Mouse (Mus musculus) forebrain, embryonic 10.5 days (tissue): ENCODE results near the gene 1700025G04Rik. TPM values are rescaled to one million over a fixed set of nuclear protein-coding genes. Genes with fewer than 3 reads are reported as not detected.

ENCODE experiments used
- DNase-seq: peaks from one replicate; pipeline ENCODE4 v3.0.0-alpha.2; 2017; ENCODE audit warnings: low spot score; ENCODE audit errors: extremely low spot score
- H3K27ac ChIP-seq: fragments of 300-500 bp; sonication (generic); 2 replicates; pipeline ENCODE4 v1.5.1; 2016; ENCODE audit warnings: mild to moderate bottlenecking
- H3K27me3 ChIP-seq: fragments of 300-500 bp; sonication (generic); 2 replicates; pipeline ENCODE4 v1.6.1; 2016; ENCODE audit warnings: mild to moderate bottlenecking; ENCODE audit not compliant: poor library complexity, severe bottlenecking
- H3K36me3 ChIP-seq: fragments of 300-500 bp; sonication (generic); replicated peaks from 2 replicates; pipeline ENCODE4 v1.6.1; 2016; ENCODE audit warnings: mild to moderate bottlenecking, moderate library complexity
- H3K4me1 ChIP-seq: fragments of 300-500 bp; sonication (generic); 2 replicates; pipeline ENCODE4 v1.6.1; 2016
- H3K4me3 ChIP-seq: fragments of 300-500 bp; sonication (generic); 2 replicates; pipeline ENCODE4 v1.5.1; 2016; ENCODE audit warnings: mild to moderate bottlenecking, moderate library complexity
- H3K9me3 ChIP-seq: fragments of 300-500 bp; sonication (generic); 2 replicates; pipeline ENCODE4 v1.6.1; 2016; ENCODE audit warnings: mild to moderate bottlenecking, moderate library complexity
- WGBS: fragments of 180-500 bp; shearing (Covaris S2); methylation state at CpG from one replicate; pipeline ENCODE4 v1.1.7; 2016; 5-methylcytosine and 5-hydroxymethylcytosine counted together
- polyA plus RNA-seq: library from polyadenylated mRNA; unstranded; fragments of >200 nt; fragmentation: Nextera tagmentation; extraction: Ambion mirVana; gene quantifications from 2 replicates; pipeline ENCODE4 v1.2.1, GENCODE M21; 2016

1700025G04Rik gene
- polyA plus RNA-seq, 1 experiment from 2014 or later, result 15.4 TPM

- Histone ChIP-seq H3K4me3 (peak overlapping the region; percentile 85; the same call in 1 of the 2 replicates), H3K27ac (no peak overlapping the region), H3K36me3 (no peaks in the 10 kb centered on the region), H3K27me3 (no peaks in the 10 kb centered on the region), H3K9me3 (no peaks in the 10 kb centered on the region), H3K4me1 (peaks cover 73% of the 10 kb centered on the region)
- DNase-seq, result no peak
- 57% methylated on average over 5 of the region's 5 CpGs for WGBS
Measured at GRCm38 (mm10) chr1:152088030-152088429, 1.9 kb downstream of the 1700025G04Rik start.

GRCm38 (mm10) chr1:152086951-152087350 is 3.0 kb downstream of the 1700025G04Rik start:
- Histone ChIP-seq H3K27ac (no peak overlapping the region), H3K9me3 (no peaks in the 10 kb centered on the region), H3K4me1 (peaks cover 84% of the 10 kb centered on the region), H3K4me3 (peak overlapping the region; percentile 11; the same call in 1 of the 2 replicates), H3K27me3 (no peaks in the 10 kb centered on the region), H3K36me3 (no peaks in the 10 kb centered on the region)
- WGBS, result 33% methylated on average over 3 of the region's 3 CpGs
- DNase-seq, result no peak

GRCm38 (mm10) chr1:152085561-152085960 is 4.4 kb downstream of the 1700025G04Rik start:
- Histone ChIP-seq H3K27ac (no peak overlapping the region), H3K4me1 (peaks cover 75% of the 10 kb centered on the region), H3K36me3 (no peaks in the 10 kb centered on the region), H3K27me3 (no peaks in the 10 kb centered on the region), H3K9me3 (no peaks in the 10 kb centered on the region), H3K4me3 (no peak overlapping the region)
- DNase-seq, result no peak
- 87% methylated on average over 5 of the region's 5 CpGs for WGBS

GRCm38 (mm10) chr1:152084638-152085345 is 5.1 kb downstream of the 1700025G04Rik start:
- peaks cover 75% of the 10 kb centered on the region for H3K4me1 ChIP-seq
- no peaks in the 10 kb centered on the region for H3K36me3 ChIP-seq
- no peaks in the 10 kb centered on the region for H3K27me3 ChIP-seq
- 30% methylated on average over 15 of the region's 15 CpGs for WGBS
- no peaks in the 10 kb centered on the region for H3K9me3 ChIP-seq
- DNase-seq, result peak; percentile 24
- 0 out of 2 replicates have a peak overlapping the region, but pooled peaks have one; percentile 17 for H3K27ac ChIP-seq
- 0 out of 2 replicates have a peak overlapping the region, but pooled peaks have one; percentile 19 for H3K4me3 ChIP-seq

GRCm38 (mm10) chr1:152081954-152082711 is 7.8 kb downstream of the 1700025G04Rik start:
- Histone ChIP-seq H3K4me1 (peaks cover 61% of the 10 kb centered on the region), H3K4me3 (no peak overlapping the region), H3K27me3 (no peaks in the 10 kb centered on the region), H3K27ac (peak overlapping the region; percentile 15; the same call in 1 of the 2 replicates), H3K9me3 (no peaks in the 10 kb centered on the region), H3K36me3 (no peaks in the 10 kb centered on the region)
- WGBS, result 87% methylated on average over 8 of the region's 8 CpGs
- no peak for DNase-seq

- Histone ChIP-seq H3K4me1 (peaks cover 55% of the 10 kb centered on the region), H3K9me3 (no peaks in the 10 kb centered on the region), H3K4me3 (no peak overlapping the region), H3K27me3 (no peaks in the 10 kb centered on the region), H3K27ac (no peak overlapping the region), H3K36me3 (no peaks in the 10 kb centered on the region)
- 93% methylated on average over 7 of the region's 7 CpGs for WGBS
- no peak for DNase-seq
Measured at GRCm38 (mm10) chr1:152081121-152081520, 8.8 kb downstream of the 1700025G04Rik start.

- no peak overlapping the region for H3K27ac ChIP-seq
- 94% methylated on average over 6 of the region's 6 CpGs for WGBS
- peaks cover 46% of the 10 kb centered on the region for H3K4me1 ChIP-seq
- no peaks in the 10 kb centered on the region for H3K36me3 ChIP-seq
- no peak for DNase-seq
- no peaks in the 10 kb centered on the region for H3K27me3 ChIP-seq
- no peak overlapping the region for H3K4me3 ChIP-seq
- no peaks in the 10 kb centered on the region for H3K9me3 ChIP-seq
Measured at GRCm38 (mm10) chr1:152080244-152080643, 9.7 kb downstream of the 1700025G04Rik start.

GRCm38 (mm10) chr1:152077171-152077715 is 12.7 kb downstream of the 1700025G04Rik start:
- Histone ChIP-seq H3K4me1 (peaks cover 19% of the 10 kb centered on the region), H3K36me3 (no peaks in the 10 kb centered on the region), H3K27me3 (no peaks in the 10 kb centered on the region), H3K9me3 (no peaks in the 10 kb centered on the region), H3K4me3 (no peak overlapping the region), H3K27ac (no peak overlapping the region)
- no peak for DNase-seq
- 66% methylated on average over 11 of the region's 11 CpGs for whole genome bisulfite sequencing

- no peaks in the 10 kb centered on the region for H3K36me3 ChIP-seq
- no peaks in the 10 kb centered on the region for H3K27me3 ChIP-seq
- H3K27ac ChIP-seq, result no peak overlapping the region
- H3K4me3 ChIP-seq, result no peak overlapping the region
- WGBS, result 90% methylated on average over 14 of the region's 14 CpGs
- H3K4me1 ChIP-seq, result peaks cover 18% of the 10 kb centered on the region
- H3K9me3 ChIP-seq, result no peaks in the 10 kb centered on the region
- DNase-seq, result no peak
Measured at GRCm38 (mm10) chr1:152076222-152076845, 13.6 kb downstream of the 1700025G04Rik start.

GRCm38 (mm10) chr1:152075725-152076124 is 14.2 kb downstream of the 1700025G04Rik start:
- peaks cover 19% of the 10 kb centered on the region for H3K4me1 ChIP-seq
- no peaks in the 10 kb centered on the region for H3K9me3 ChIP-seq
- 95% methylated on average over 6 of the region's 6 CpGs for WGBS
- no peak overlapping the region for H3K27ac ChIP-seq
- no peak for DNase-seq
- H3K36me3 ChIP-seq, result no peaks in the 10 kb centered on the region
- H3K27me3 ChIP-seq, result no peaks in the 10 kb centered on the region
- H3K4me3 ChIP-seq, result no peak overlapping the region

- DNase-seq, result no peak
- Histone ChIP-seq H3K36me3 (no peaks in the 10 kb centered on the region), H3K27ac (no peak overlapping the region), H3K4me1 (peaks cover 28% of the 10 kb centered on the region), H3K4me3 (no peak overlapping the region), H3K9me3 (no peaks in the 10 kb centered on the region), H3K27me3 (no peaks in the 10 kb centered on the region)
- WGBS, result 66% methylated on average over 4 of the region's 4 CpGs
Measured at GRCm38 (mm10) chr1:152070441-152070840, 19.5 kb downstream of the 1700025G04Rik start.

GRCm38 (mm10) chr1:152069745-152070144 is 20.2 kb downstream of the 1700025G04Rik start:
- 49% methylated on average over 7 of the region's 7 CpGs for WGBS
- DNase-seq, result no peak

More at GRCm38 (mm10) chr1:152069745-152070144, 20.2 kb downstream of the 1700025G04Rik start:
- no peak overlapping the region for H3K27ac ChIP-seq
- peaks cover 28% of the 10 kb centered on the region for H3K4me1 ChIP-seq
- H3K4me3 ChIP-seq, result no peak overlapping the region
- H3K36me3 ChIP-seq, result no peaks in the 10 kb centered on the region; the same call in 1 of the 2 replicates
- no peaks in the 10 kb centered on the region for H3K27me3 ChIP-seq
- H3K9me3 ChIP-seq, result no peaks in the 10 kb centered on the region
